Mouse (Mus musculus): ENCODE measurements around the gene Lrrc71. TPM values are rescaled to one million over a fixed set of nuclear protein-coding genes. Genes with fewer than 3 reads are reported as not detected.

Lrrc71 gene
- polyA plus RNA-seq, 1 experiment, result 0.03 TPM

GRCm38 (mm10) chr3:87764506-87764905, 16.1 kb upstream of the Lrrc71 start:
- Histone ChIP-seq H3K36me3 (ENCODE audit: control insufficient read depth, insufficient read depth, low read length) (no peaks in the 10 kb centered on the region), H3K27ac (ENCODE audit: insufficient read depth, low read depth, low read length) (peak overlapping the region; percentile 34), H3K4me1 (ENCODE audit: control insufficient read depth, insufficient read depth, insufficient read length, low read length) (peaks cover 24% of the 10 kb centered on the region), H3K27me3 (ENCODE audit: control insufficient read depth, insufficient read depth, low read length) (peaks cover 2% of the 10 kb centered on the region; the same call in 1 of the 2 replicates), H3K4me3 (ENCODE audit: low read depth, low read length) (0 out of 2 replicates have a peak overlapping the region, but pooled peaks have one; percentile 15)
- 40% methylated on average over 10 of the region's 10 CpGs for WGBS
- TF ChIP-seq CTCF (IDR thresholded peaks at IDR 0.05; ENCODE audit: extremely low read depth, insufficient read length, insufficient replicate concordance, low read depth, low read length) (no peak), POLR2A (IDR thresholded peaks at IDR 0.05; ENCODE audit: low read depth, low read length) (no peak)

GRCm38 (mm10) chr3:87763683-87764289, 15.4 kb upstream of the Lrrc71 start:
- Histone ChIP-seq H3K4me1 (ENCODE audit: control insufficient read depth, insufficient read depth, insufficient read length, low read length) (peaks cover 21% of the 10 kb centered on the region), H3K27me3 (ENCODE audit: control insufficient read depth, insufficient read depth, low read length) (no peaks in the 10 kb centered on the region), H3K27ac (ENCODE audit: insufficient read depth, low read depth, low read length) (no peak overlapping the region), H3K4me3 (ENCODE audit: low read depth, low read length) (peak overlapping the region; percentile 36), H3K36me3 (ENCODE audit: control insufficient read depth, insufficient read depth, low read length) (no peaks in the 10 kb centered on the region)
- WGBS, result 23% methylated on average over 11 of the region's 15 CpGs
- no peak for TF ChIP-seq POLR2A (IDR thresholded peaks at IDR 0.05; ENCODE audit: low read depth, low read length)
- no peak for TF ChIP-seq CTCF (IDR thresholded peaks at IDR 0.05; ENCODE audit: extremely low read depth, insufficient read length, insufficient replicate concordance, low read depth, low read length)

GRCm38 (mm10) chr3:87763202-87763601, 14.8 kb upstream of the Lrrc71 start:
- 65% methylated on average over 4 of the region's 4 CpGs for WGBS
- H3K27me3 ChIP-seq (ENCODE audit: control insufficient read depth, insufficient read depth, low read length), result no peaks in the 10 kb centered on the region
- no peak overlapping the region for H3K27ac ChIP-seq (ENCODE audit: insufficient read depth, low read depth, low read length)
- TF ChIP-seq CTCF (IDR thresholded peaks at IDR 0.05; ENCODE audit: extremely low read depth, insufficient read length, insufficient replicate concordance, low read depth, low read length), result no peak
- TF ChIP-seq POLR2A (IDR thresholded peaks at IDR 0.05; ENCODE audit: low read depth, low read length), result no peak
- no peak overlapping the region for H3K4me3 ChIP-seq (ENCODE audit: low read depth, low read length)
- no peaks in the 10 kb centered on the region for H3K36me3 ChIP-seq (ENCODE audit: control insufficient read depth, insufficient read depth, low read length)
- peaks cover 19% of the 10 kb centered on the region for H3K4me1 ChIP-seq (ENCODE audit: control insufficient read depth, insufficient read depth, insufficient read length, low read length)

DNA sequence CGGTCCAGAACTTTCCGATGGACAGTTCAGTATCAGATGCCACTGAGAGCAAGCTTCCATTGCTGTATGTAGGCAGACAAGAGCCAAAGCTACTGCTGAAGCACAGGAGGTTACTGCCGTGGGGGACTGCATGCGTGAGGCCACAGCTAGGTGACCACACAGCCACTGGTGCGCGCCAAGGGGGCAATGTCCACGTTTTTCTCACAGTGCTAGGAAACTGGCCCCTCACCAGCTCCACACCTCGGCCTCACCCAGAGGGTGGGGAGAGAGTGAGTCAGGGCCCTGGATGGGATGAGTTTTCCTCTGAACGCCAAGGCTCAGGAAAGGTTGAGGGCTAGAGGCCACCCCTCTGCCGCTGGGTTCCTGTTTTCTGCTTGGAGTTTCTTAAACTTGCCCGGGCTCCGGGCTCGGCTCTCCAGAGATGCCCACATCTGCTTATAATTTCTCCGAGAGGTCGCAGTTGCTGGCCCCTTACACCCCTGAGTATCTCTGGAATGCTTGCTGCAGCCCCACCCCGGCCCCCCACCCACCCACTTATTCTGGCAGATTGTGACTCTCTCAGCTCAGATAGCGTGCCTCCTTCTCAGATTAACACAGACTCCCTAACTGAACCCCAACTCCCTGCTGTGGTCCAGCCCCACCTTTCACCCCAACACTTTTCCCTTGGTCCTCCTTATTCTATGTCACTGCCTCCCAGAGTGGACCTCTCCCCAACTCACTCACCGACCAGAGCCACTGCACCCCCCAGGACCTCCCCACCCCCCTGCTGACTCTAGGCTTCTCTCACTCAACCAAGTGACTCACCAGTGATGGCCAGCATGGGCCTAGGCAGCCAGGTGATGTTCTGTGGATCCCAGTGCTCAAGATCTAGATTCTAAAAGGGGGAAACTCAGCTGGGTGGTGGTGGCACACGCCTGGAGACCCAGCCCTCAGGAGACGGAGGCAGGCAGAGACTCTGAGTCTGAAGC, 13.3 kb upstream of the Lrrc71 start:
- peaks cover 19% of the 10 kb centered on the region for H3K4me1 ChIP-seq (ENCODE audit: control insufficient read depth, insufficient read depth, insufficient read length, low read length)
- TF ChIP-seq POLR2A (IDR thresholded peaks at IDR 0.05; ENCODE audit: low read depth, low read length), result no peak
- no peak for TF ChIP-seq CTCF (IDR thresholded peaks at IDR 0.05; ENCODE audit: extremely low read depth, insufficient read length, insufficient replicate concordance, low read depth, low read length)
- H3K36me3 ChIP-seq (ENCODE audit: control insufficient read depth, insufficient read depth, low read length), result no peaks in the 10 kb centered on the region
- WGBS, result 37% methylated on average over 20 of the region's 20 CpGs
- no peak overlapping the region for H3K27ac ChIP-seq (ENCODE audit: insufficient read depth, low read depth, low read length)
- no peak overlapping the region for H3K4me3 ChIP-seq (ENCODE audit: low read depth, low read length)
- H3K27me3 ChIP-seq (ENCODE audit: control insufficient read depth, insufficient read depth, low read length), result no peaks in the 10 kb centered on the region

GRCm38 (mm10) chr3:87758641-87759040, 10.2 kb upstream of the Lrrc71 start:
- TF ChIP-seq POLR2A (IDR thresholded peaks at IDR 0.05; ENCODE audit: low read depth, low read length), result no peak
- no peak for TF ChIP-seq CTCF (IDR thresholded peaks at IDR 0.05; ENCODE audit: extremely low read depth, insufficient read length, insufficient replicate concordance, low read depth, low read length)
- Histone ChIP-seq H3K27me3 (ENCODE audit: control insufficient read depth, insufficient read depth, low read length) (no peaks in the 10 kb centered on the region), H3K4me1 (ENCODE audit: control insufficient read depth, insufficient read depth, insufficient read length, low read length) (peaks cover 13% of the 10 kb centered on the region), H3K36me3 (ENCODE audit: control insufficient read depth, insufficient read depth, low read length) (no peaks in the 10 kb centered on the region), H3K27ac (ENCODE audit: insufficient read depth, low read depth, low read length) (no peak overlapping the region), H3K4me3 (ENCODE audit: low read depth, low read length) (no peak overlapping the region)
- 38% methylated on average over 5 of the region's 5 CpGs for WGBS

- no peaks in the 10 kb centered on the region for H3K27me3 ChIP-seq (ENCODE audit: control insufficient read depth, insufficient read depth, low read length)
- H3K27ac ChIP-seq (ENCODE audit: insufficient read depth, low read depth, low read length), result no peak overlapping the region
- TF ChIP-seq POLR2A (IDR thresholded peaks at IDR 0.05; ENCODE audit: low read depth, low read length) (no peak), CTCF (IDR thresholded peaks at IDR 0.05; ENCODE audit: extremely low read depth, insufficient read length, insufficient replicate concordance, low read depth, low read length) (no peak)
- H3K4me3 ChIP-seq (ENCODE audit: low read depth, low read length), result no peak overlapping the region
- H3K36me3 ChIP-seq (ENCODE audit: control insufficient read depth, insufficient read depth, low read length), result no peaks in the 10 kb centered on the region
- peaks cover 5% of the 10 kb centered on the region for H3K4me1 ChIP-seq (ENCODE audit: control insufficient read depth, insufficient read depth, insufficient read length, low read length)
- 65% methylated on average over 20 of the region's 20 CpGs for WGBS
Observed at GRCm38 (mm10) chr3:87756488-87756887, 8.1 kb upstream of the Lrrc71 start.

- no peaks in the 10 kb centered on the region for H3K27me3 ChIP-seq (ENCODE audit: control insufficient read depth, insufficient read depth, low read length)
- TF ChIP-seq CTCF (IDR thresholded peaks at IDR 0.05; ENCODE audit: extremely low read depth, insufficient read length, insufficient replicate concordance, low read depth, low read length), result peak; percentile 82
- no peak for TF ChIP-seq POLR2A (IDR thresholded peaks at IDR 0.05; ENCODE audit: low read depth, low read length)
- no peak overlapping the region for H3K4me3 ChIP-seq (ENCODE audit: low read depth, low read length)
- 9% methylated on average over 24 of the region's 24 CpGs for WGBS
- H3K36me3 ChIP-seq (ENCODE audit: control insufficient read depth, insufficient read depth, low read length), result no peaks in the 10 kb centered on the region
- peaks cover 2% of the 10 kb centered on the region; the same call in 1 of the 2 replicates for H3K4me1 ChIP-seq (ENCODE audit: control insufficient read depth, insufficient read depth, insufficient read length, low read length)
- no peak overlapping the region for H3K27ac ChIP-seq (ENCODE audit: insufficient read depth, low read depth, low read length)
Observed at GRCm38 (mm10) chr3:87755964-87756363, 7.5 kb upstream of the Lrrc71 start.
